Mouse (Mus musculus) G1E (cell line): ENCODE data around the gene Ttbk1. TPM values are rescaled to one million over a fixed set of nuclear protein-coding genes. Genes with fewer than 3 reads are reported as not detected.

Experiments used
- ATAC-seq: 2 replicates; pipeline ENCODE4 v1.8.0; 2016; ENCODE audit warnings: mild to moderate bottlenecking; ENCODE audit not compliant: insufficient number of reproducible peaks, poor library complexity, low FRiP score, severe bottlenecking; ENCODE audit errors: extremely low read depth
- DNase-seq: peaks from one replicate; pipeline ENCODE4 v3.0.0; 2012; ENCODE audit warnings: low spot score
- H3K27me3 ChIP-seq: 2 replicates; pipeline ENCODE4 v1.6.1; 2012; ENCODE audit warnings: mild to moderate bottlenecking, low read length, inconsistent platforms; ENCODE audit not compliant: insufficient read depth
- H3K36me3 ChIP-seq: replicated peaks from 2 replicates; pipeline ENCODE3; 2012; ENCODE audit warnings: mild to moderate bottlenecking, inconsistent platforms
- H3K4me1 ChIP-seq: 2 replicates; pipeline ENCODE4 v1.6.1; 2012; ENCODE audit warnings: low read depth, low read length, inconsistent platforms, mixed read lengths; ENCODE audit not compliant: insufficient read depth
- H3K4me3 ChIP-seq: 2 replicates; pipeline ENCODE4 v1.5.1; 2012; ENCODE audit warnings: low read depth, mild to moderate bottlenecking, inconsistent platforms, low read length, moderate library complexity, mixed read lengths
- H3K9me3 ChIP-seq: replicated peaks from 2 replicates; pipeline ENCODE4 v1.6.1; 2012; ENCODE audit warnings: inconsistent platforms
- CTCF ChIP-seq: IDR thresholded peaks from 2 replicates; pipeline ENCODE4 v1.5.1; 2012; ENCODE audit warnings: low read depth, low read length, inconsistent platforms, mixed read lengths
- GATA1 ChIP-seq: IDR thresholded peaks from 2 replicates; pipeline ENCODE4 v1.6.1; 2012; ENCODE audit warnings: borderline replicate concordance, low read length, inconsistent platforms, mixed read lengths
- GATA2 ChIP-seq: IDR thresholded peaks from 2 replicates; pipeline ENCODE4 v1.6.1; 2012; ENCODE audit warnings: low read depth, low read length, inconsistent platforms, borderline replicate concordance
- POLR2AphosphoS5 ChIP-seq: IDR thresholded peaks from 2 replicates; pipeline ENCODE4 v1.6.1; 2012; ENCODE audit warnings: low read depth, low read length, inconsistent platforms; ENCODE audit not compliant: insufficient replicate concordance
- TAL1 ChIP-seq: conservative IDR thresholded peaks from 2 replicates; pipeline ENCODE4 v1.6.1; 2012; ENCODE audit warnings: low read depth, low read length, inconsistent platforms, mixed read lengths
- polyA plus RNA-seq: library from polyadenylated mRNA; stranded (reverse); fragments of >175 nt; gene quantifications from 2 replicates; pipeline ENCODE4 v1.2.3, GENCODE M21; 2012
- total RNA-seq, 2 experiments: library from RNA; stranded (forward) in 1 of 2; stranded (reverse) in 1 of 2; fragments of 200-1000 nt in 1 of 2; fragments of >200 nt in 1 of 2; fragmentation: Nextera tagmentation in 1 of 2; gene quantifications; 2 replicates each; pipeline ENCODE4 v1.2.3; 2014 to 2017

Ttbk1 gene
- total and polyA plus RNA-seq, 3 experiments: 0.01 to 0.11 TPM; not detected in 1

GRCm38 (mm10) chr17:46452683-46453082, 34.8 kb downstream of the Ttbk1 start:
- H3K36me3 ChIP-seq: no peaks in the 10 kb centered on the region
- no peak overlapping the region for H3K4me3 ChIP-seq
- peaks cover 35% of the 10 kb centered on the region for H3K27me3 ChIP-seq
- no peak for ATAC-seq
- no peak for TF ChIP-seq GATA1
- TF ChIP-seq GATA2: no peak
- TF ChIP-seq POLR2AphosphoS5: no peak
- TF ChIP-seq CTCF: no peak
- TF ChIP-seq TAL1: no peak
- no peaks in the 10 kb centered on the region for H3K9me3 ChIP-seq
- DNase-seq: no peak
- H3K4me1 ChIP-seq: no peaks in the 10 kb centered on the region

- Histone ChIP-seq H3K4me3 (no peak overlapping the region), H3K27me3 (peaks cover 16% of the 10 kb centered on the region; the same call in 1 of the 2 replicates), H3K9me3 (no peaks in the 10 kb centered on the region), H3K4me1 (no peaks in the 10 kb centered on the region), H3K36me3 (no peaks in the 10 kb centered on the region)
- no peak for DNase-seq
- TF ChIP-seq GATA1 (no peak), CTCF (no peak), GATA2 (no peak), TAL1 (no peak), POLR2AphosphoS5 (no peak)
- ATAC-seq: no peak
These were observed 41.2 kb downstream of the Ttbk1 start for GRCm38 (mm10) chr17:46446264-46446663.

GRCm38 (mm10) chr17:46444839-46445579, 42.5 kb downstream of the Ttbk1 start:
- ATAC-seq: no peak
- Histone ChIP-seq H3K9me3 (no peaks in the 10 kb centered on the region), H3K36me3 (no peaks in the 10 kb centered on the region), H3K4me3 (no peak overlapping the region), H3K4me1 (no peaks in the 10 kb centered on the region), H3K27me3 (peaks cover 16% of the 10 kb centered on the region; the same call in 1 of the 2 replicates)
- TF ChIP-seq TAL1 (no peak), GATA2 (no peak), CTCF (no peak), POLR2AphosphoS5 (no peak), GATA1 (no peak)
- DNase-seq: no peak

GRCm38 (mm10) chr17:46439176-46439575, 48.3 kb downstream of the Ttbk1 start:
- Histone ChIP-seq H3K27me3 (peaks cover 17% of the 10 kb centered on the region; the same call in 1 of the 2 replicates), H3K4me1 (no peaks in the 10 kb centered on the region), H3K4me3 (no peak overlapping the region), H3K36me3 (no peaks in the 10 kb centered on the region), H3K9me3 (no peaks in the 10 kb centered on the region)
- ATAC-seq (no peak), DNase-seq (no peak)
- no peak for TF ChIP-seq POLR2AphosphoS5
- TF ChIP-seq GATA2: no peak
- TF ChIP-seq CTCF: no peak
- no peak for TF ChIP-seq GATA1
- TF ChIP-seq TAL1: no peak

- no peak within 1 kb of the TSS for H3K4me3 ChIP-seq
- DNase-seq (no peak), ATAC-seq (no peak)
- TF ChIP-seq POLR2AphosphoS5 (no peak), CTCF (no peak), GATA1 (no peak), GATA2 (no peak), TAL1 (no peak)
- H3K9me3 ChIP-seq: no peaks in the 10 kb centered on the region
- peaks cover 2% of the 10 kb centered on the region for H3K4me1 ChIP-seq
- peaks cover 17% of the 10 kb centered on the region; the same call in 1 of the 2 replicates for H3K27me3 ChIP-seq
- no peaks in the 10 kb centered on the region for H3K36me3 ChIP-seq
These were observed 49.1 kb downstream of the Ttbk1 start, which contains the start of gene Slc22a7 for GRCm38 (mm10) chr17:46438298-46438873. Gene Slc22a7, minus strand, starts transcription at chr17:46438457.

- TF ChIP-seq POLR2AphosphoS5 (no peak), GATA2 (no peak), GATA1 (no peak), TAL1 (no peak)
- Histone ChIP-seq H3K9me3 (no peaks in the 10 kb centered on the region), H3K27me3 (peaks cover 10% of the 10 kb centered on the region; the same call in 1 of the 2 replicates), H3K4me1 (peaks cover 2% of the 10 kb centered on the region), H3K36me3 (no peaks in the 10 kb centered on the region), H3K4me3 (no peak overlapping the region)
- ATAC-seq (no peak), DNase-seq (no peak)
These were observed 50.7 kb downstream of the Ttbk1 start for GRCm38 (mm10) chr17:46436672-46437366.
